9 mouse cellular contexts compared by ENCODE assay signal in the genomic region with DNA sequence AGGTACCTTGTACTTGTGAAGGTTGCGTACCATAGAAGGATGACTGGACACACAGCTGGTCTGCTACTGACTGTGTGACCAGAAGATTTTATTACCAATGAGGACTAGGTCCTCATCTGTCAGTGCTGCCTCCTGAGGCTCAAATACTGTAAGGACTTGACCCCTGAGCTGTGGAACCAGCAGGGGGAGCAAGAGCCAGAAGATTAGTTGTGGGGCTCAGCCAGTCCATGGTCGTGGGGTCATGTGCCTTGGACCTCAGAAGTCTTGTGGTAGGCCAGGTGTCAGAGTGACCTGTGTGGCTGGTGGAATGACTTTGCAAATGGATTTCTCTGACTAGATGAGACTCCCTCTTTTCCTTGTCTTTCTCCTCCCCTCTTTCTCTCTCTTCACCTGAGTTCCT. TPM values are rescaled to one million over a fixed set of nuclear protein-coding genes. Genes with fewer than 3 reads are reported as not detected.
DNase-seq lines count a peak whose midpoint lies in the region; ATAC-seq and TF ChIP-seq lines count a peak whose summit lies in the region.
"Had no signal": no experiment of that assay in that cellular context is flagged by ENCODE, and none has a peak within 500 bp of the region (broad histone marks: within the 10 kb centered on the region; RNA-seq: fewer than 3 reads in every experiment).

No protein-coding gene starts in this region.

- no peak overlapping the region for H3K4me3 ChIP-seq in heart, adult 2 months
- H3K4me3 ChIP-seq in heart, embryonic 12.5 days = no peak overlapping the region
- H3K4me3 ChIP-seq in kidney, postnatal 0 days (replicated peaks; ENCODE audit: low read depth, low read length) = no peak overlapping the region
- H3K4me3 ChIP-seq in hindbrain, embryonic 14.5 days (replicated peaks; ENCODE audit: low read length) = no peak overlapping the region
- H3K4me3 ChIP-seq: heart, embryonic 15.5 days had no signal

- no peak overlapping the region for H3K27ac ChIP-seq in heart, adult 2 months
- H3K27ac ChIP-seq in heart, embryonic 12.5 days (ENCODE audit: poor library complexity, severe bottlenecking) = no peak overlapping the region
- H3K27ac ChIP-seq in kidney, postnatal 0 days = no peak overlapping the region
- no peak overlapping the region for H3K27ac ChIP-seq in hindbrain, embryonic 14.5 days
- H3K27ac ChIP-seq: heart, embryonic 15.5 days had no signal

- TF ChIP-seq CTCF in heart, adult 2 months (IDR thresholded peaks at IDR 0.05) = peak; percentile 66
- TF ChIP-seq CTCF in kidney, postnatal 0 days (IDR thresholded peaks at IDR 0.05; ENCODE audit: low read depth) = peak; percentile 53

- H3K79me2 ChIP-seq in heart, adult 2 months (replicated peaks; ENCODE audit: control insufficient read depth, insufficient read depth, low read length) = no peaks in the 10 kb centered on the region

- H3K9me3 ChIP-seq in heart, embryonic 12.5 days (replicated peaks) = no peaks in the 10 kb centered on the region
- no peaks in the 10 kb centered on the region for H3K9me3 ChIP-seq in kidney, postnatal 0 days (replicated peaks; ENCODE audit: low read length)
- no peaks in the 10 kb centered on the region for H3K9me3 ChIP-seq in hindbrain, embryonic 14.5 days (ENCODE audit: control insufficient read depth, low read length)
- H3K9me3 ChIP-seq: heart, embryonic 15.5 days had no signal

- peak; percentile 16 to 37 for DNase-seq in heart, adult 2 months
- DNase-seq in 3T3-L1 (ENCODE audit: low read depth, low spot score) (peak; percentile 43), ZHBTc4 (ENCODE audit: low read depth, low spot score) (peak; percentile 47)
- DNase-seq in kidney, postnatal 0 days (ENCODE audit: low spot score) = no peak
- DNase-seq in thymus, postnatal 36 days = peak; percentile 17 to 23
- DNase-seq in hindbrain, embryonic 14.5 days (ENCODE audit: low spot score) = no peak
- DNase-seq in neural tube, embryonic 10.5 days (ENCODE audit: extremely low spot score, low spot score) = no peak

- no peaks in the 10 kb centered on the region for H3K4me1 ChIP-seq in heart, adult 2 months (ENCODE audit: control insufficient read depth, insufficient read depth, low read length)
- no peaks in the 10 kb centered on the region for H3K4me1 ChIP-seq in heart, embryonic 12.5 days (replicated peaks)
- no peaks in the 10 kb centered on the region for H3K4me1 ChIP-seq in kidney, postnatal 0 days (replicated peaks; ENCODE audit: insufficient read depth, low read length)
- H3K4me1 ChIP-seq in hindbrain, embryonic 14.5 days (replicated peaks; ENCODE audit: control insufficient read depth, insufficient read depth, low read length) = no peaks in the 10 kb centered on the region
- H3K4me1 ChIP-seq: heart, embryonic 15.5 days had no signal

- no peak for TF ChIP-seq EP300 in heart, adult 2 months (IDR thresholded peaks at IDR 0.05; ENCODE audit: insufficient read depth, low read depth, low read length)

- TF ChIP-seq POLR2A in heart, adult 2 months (IDR thresholded peaks at IDR 0.05; ENCODE audit: insufficient read depth, low read depth, low read length) = no peak

- no peaks in the 10 kb centered on the region for H3K27me3 ChIP-seq in heart, adult 2 months (ENCODE audit: control insufficient read depth, insufficient read depth, low read length)
- H3K27me3 ChIP-seq in heart, embryonic 12.5 days (replicated peaks) = no peaks in the 10 kb centered on the region
- H3K27me3 ChIP-seq in kidney, postnatal 0 days (ENCODE audit: insufficient read depth, low read length) = no peaks in the 10 kb centered on the region
- H3K27me3 ChIP-seq in hindbrain, embryonic 14.5 days (ENCODE audit: control insufficient read depth, insufficient read depth, low read length) = no peaks in the 10 kb centered on the region
- H3K27me3 ChIP-seq: heart, embryonic 15.5 days had no signal

- intact Hi-C loops in heart, adult 2 months (cut with DNase I) = loop anchor here (2.0 to 5.0 kb wide), 2 partner anchors 82 to 129 kb away; no protein-coding TSS in a partner anchor

- H3K36me3 ChIP-seq in heart, adult 2 months (ENCODE audit: control insufficient read depth, insufficient read depth, low read length) = no peaks in the 10 kb centered on the region
- H3K36me3 ChIP-seq in heart, embryonic 12.5 days = no peaks in the 10 kb centered on the region
- H3K36me3 ChIP-seq in kidney, postnatal 0 days (ENCODE audit: insufficient read depth, low read length) = no peaks in the 10 kb centered on the region
- H3K36me3 ChIP-seq in hindbrain, embryonic 14.5 days (replicated peaks; ENCODE audit: control insufficient read depth, insufficient read depth) = no peaks in the 10 kb centered on the region
- H3K36me3 ChIP-seq: heart, embryonic 15.5 days had no signal

- ATAC-seq in heart, embryonic 12.5 days (ENCODE audit: insufficient number of reproducible peaks, low FRiP score) = no peak
- no peak for ATAC-seq in kidney, postnatal 0 days (replicated peaks; ENCODE audit: low FRiP score, low read depth)
- ATAC-seq in hindbrain, embryonic 14.5 days (ENCODE audit: low FRiP score) = no peak

- no peak overlapping the region for H3K9ac ChIP-seq in heart, adult 2 months (ENCODE audit: low read depth, low read length)
- H3K9ac ChIP-seq in heart, embryonic 12.5 days = no peak overlapping the region
- no peak overlapping the region for H3K9ac ChIP-seq in kidney, postnatal 0 days (ENCODE audit: low read depth, low read length)
- no peak overlapping the region for H3K9ac ChIP-seq in hindbrain, embryonic 14.5 days
- H3K9ac ChIP-seq: heart, embryonic 15.5 days had no signal

- H3K4me2 ChIP-seq in heart, embryonic 12.5 days = no peak overlapping the region
- no peak overlapping the region for H3K4me2 ChIP-seq in kidney, postnatal 0 days (ENCODE audit: low read length)
- no peak overlapping the region for H3K4me2 ChIP-seq in hindbrain, embryonic 14.5 days (replicated peaks)
- H3K4me2 ChIP-seq: heart, embryonic 15.5 days had no signal

- 63% methylated on average over 2 of the region's 2 CpGs for WGBS in heart, adult 2 months
- WGBS in heart, embryonic 12.5 days = 72% methylated on average over 2 of the region's 2 CpGs
- 69% methylated on average over 2 of the region's 2 CpGs for WGBS in kidney, postnatal 0 days
- 73% methylated on average over 2 of the region's 2 CpGs for WGBS in hindbrain, embryonic 14.5 days

RNA-seq across cellular contexts. Expression of gene Foxb2, which starts 29.5 kb away (rescaled TPM):
- not detected for total RNA-seq in heart, adult 2 months (2021)
- polyA plus RNA-seq in heart, adult 2 months (2012; rRNA removed) = not detected in 2 replicates
- not detected in 2 replicates for polyA plus RNA-seq in heart, embryonic 12.5 days (2016; fragmentation: Nextera tagmentation; extraction: Ambion mirVana)
- not detected in 2 replicates for polyA plus RNA-seq in kidney, postnatal 0 days (2015; fragmentation: Nextera tagmentation; extraction: Ambion mirVana)
- 0.60 and 0.82 TPM in 2 replicates for polyA plus RNA-seq in hindbrain, embryonic 14.5 days (2014; fragmentation: Nextera tagmentation; extraction: Ambion mirVana)
- polyA plus RNA-seq: heart, embryonic 15.5 days had no signal

RNA-seq across cellular contexts. Expression of gene Prune2, which starts 52.8 kb away (rescaled TPM):
- total RNA-seq in heart, adult 2 months (2021) = 10 to 100 TPM; 48.7 to 54.6 TPM
- polyA plus RNA-seq in heart, adult 2 months (2012; rRNA removed) = 16.3 and 32.5 TPM in 2 replicates
- polyA plus RNA-seq in heart, embryonic 12.5 days (2016; fragmentation: Nextera tagmentation; extraction: Ambion mirVana) = 7.7 and 8.2 TPM in 2 replicates
- polyA plus RNA-seq in kidney, postnatal 0 days (2015; fragmentation: Nextera tagmentation; extraction: Ambion mirVana) = 1.1 and 1.3 TPM in 2 replicates
- polyA plus RNA-seq in hindbrain, embryonic 14.5 days (2014; fragmentation: Nextera tagmentation; extraction: Ambion mirVana) = 7.2 and 7.6 TPM in 2 replicates

Comparison
In these comparisons a context has a peak if more than half of its experiments do, and no peak if none do; other contexts are left out.
1. DNase-seq: peak in heart, adult 2 months (2 of 2), 3T3-L1 (single experiment), ZHBTc4 (single experiment) and thymus, postnatal 36 days (2 of 2); none in kidney, postnatal 0 days (single experiment), hindbrain, embryonic 14.5 days (single experiment) and neural tube, embryonic 10.5 days (single experiment).